Mouse (Mus musculus) layer of hippocampus, adult 18-20 months (tissue): ENCODE measurements at regions not wholly inside any gene's neighbourhood (a gene's known extent, or its start where the extent isn't known, plus 50 kb on each side); places are given as distances from the start of the nearest gene placed in this dataset.

Source experiments
- DNase-seq, 2 experiments: peaks; one replicate each; pipeline ENCODE4 v3.0.0; 2022; ENCODE audit warnings: low spot score in 2 of 2

DNA sequence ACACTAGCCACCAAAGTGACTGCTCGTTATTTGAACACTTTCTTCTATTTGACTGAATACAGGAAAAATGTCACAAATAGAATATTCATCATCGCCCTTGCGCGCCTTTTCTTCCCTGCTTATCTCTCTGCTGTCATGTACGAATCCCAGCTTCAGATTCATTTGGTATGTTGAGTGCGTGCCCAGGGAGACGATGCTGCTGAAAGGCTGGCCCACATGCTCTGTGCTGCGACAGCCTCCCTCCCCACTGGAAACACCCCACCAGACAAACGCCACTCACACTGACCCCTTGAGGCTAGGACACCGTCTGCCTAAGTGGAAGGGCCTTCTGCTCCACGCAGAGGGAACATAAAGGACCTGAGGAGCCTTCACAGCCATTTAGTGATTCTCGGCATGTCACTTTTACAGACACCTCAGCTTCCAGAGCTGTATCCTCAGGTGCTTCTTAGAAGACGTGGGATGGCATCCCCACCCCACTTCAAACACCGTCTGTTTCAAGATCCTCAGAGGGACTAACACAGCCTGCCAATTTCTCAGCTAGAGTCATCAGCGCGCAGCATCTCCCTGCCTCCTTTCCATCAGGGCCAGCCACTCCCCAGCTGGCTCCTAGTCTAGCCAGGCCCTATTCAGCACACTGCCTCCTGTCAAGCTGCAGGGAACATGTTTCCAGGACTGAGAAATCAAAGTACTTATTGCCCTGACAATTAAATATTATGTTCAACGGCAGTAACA is 396.6 kb downstream of the Bcor start:
- DNase-seq: peak; percentile 28 to 42

DNA sequence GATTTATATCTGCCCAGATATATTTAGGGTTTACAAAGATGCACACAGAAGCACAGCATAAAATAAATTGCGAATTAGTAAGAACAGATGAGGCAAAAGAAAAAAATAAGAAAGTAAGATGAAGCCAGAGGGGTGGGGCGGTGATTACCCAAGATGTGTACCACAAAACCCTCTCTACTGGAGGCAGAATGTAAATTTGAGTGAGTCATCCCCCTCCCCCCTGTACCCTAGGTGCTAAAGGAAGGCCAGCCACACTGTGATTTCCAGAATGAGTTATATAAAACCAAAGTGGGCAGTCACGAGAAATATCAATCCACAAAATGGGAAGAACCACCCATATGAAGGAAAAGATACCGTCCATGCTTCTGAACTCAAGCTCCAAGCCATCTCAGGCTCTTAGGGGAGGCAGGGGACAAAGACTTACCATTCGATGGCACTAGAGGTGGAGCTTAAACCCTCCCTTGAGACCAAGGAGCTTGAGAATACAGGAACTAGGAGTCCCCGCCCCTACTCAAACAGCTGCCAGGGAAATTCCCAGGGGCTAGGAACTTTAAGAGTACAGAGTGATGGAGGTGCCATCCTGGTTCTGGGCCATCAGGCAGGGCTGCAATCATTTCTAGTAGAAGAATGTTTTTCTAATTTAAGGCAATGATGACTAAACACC is 383.8 kb downstream of the Bcor start:
- no peak for DNase-seq

DNA sequence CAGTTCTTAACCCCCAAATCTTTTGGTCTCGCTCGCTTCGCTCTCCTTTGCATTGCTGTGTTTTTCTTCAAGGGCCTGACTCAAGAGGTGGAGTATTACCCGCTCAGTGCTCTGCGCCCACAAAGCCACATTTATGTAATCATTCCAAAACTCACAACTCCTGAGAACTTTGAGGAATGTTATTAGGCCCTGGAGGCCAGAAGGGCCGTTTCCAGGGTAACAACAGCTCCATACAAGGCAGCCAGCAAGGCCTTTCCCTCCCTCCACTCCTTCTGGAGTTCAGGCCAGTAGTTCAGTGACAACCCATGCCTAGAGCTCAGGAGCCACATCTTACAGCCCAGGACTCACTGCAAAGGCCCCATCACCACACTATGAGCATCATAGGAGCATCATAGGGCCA is 365.1 kb downstream of the Bcor start:
- no peak for DNase-seq

DNA sequence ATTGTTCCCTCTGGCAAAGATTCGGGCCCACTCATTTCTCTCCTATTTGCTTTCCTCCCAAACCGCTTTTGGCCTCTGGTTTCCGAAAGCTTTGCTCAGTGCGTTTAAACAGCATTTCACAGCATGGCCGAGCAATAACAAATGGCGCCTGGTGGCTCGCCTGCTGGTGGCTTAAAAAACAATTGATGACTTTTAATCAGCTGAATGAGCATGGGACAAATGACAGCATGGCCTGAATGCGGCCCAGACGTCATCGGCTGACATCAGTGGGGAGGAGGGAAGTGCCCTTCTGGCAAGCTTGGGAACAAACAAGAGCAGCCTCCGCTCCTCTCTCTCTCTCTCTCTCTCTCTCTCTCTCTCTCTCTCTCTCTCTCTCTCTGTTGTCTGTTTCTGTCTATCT is 362.3 kb downstream of the Bcor start:
- DNase-seq: peak; percentile 32 to 69

DNA sequence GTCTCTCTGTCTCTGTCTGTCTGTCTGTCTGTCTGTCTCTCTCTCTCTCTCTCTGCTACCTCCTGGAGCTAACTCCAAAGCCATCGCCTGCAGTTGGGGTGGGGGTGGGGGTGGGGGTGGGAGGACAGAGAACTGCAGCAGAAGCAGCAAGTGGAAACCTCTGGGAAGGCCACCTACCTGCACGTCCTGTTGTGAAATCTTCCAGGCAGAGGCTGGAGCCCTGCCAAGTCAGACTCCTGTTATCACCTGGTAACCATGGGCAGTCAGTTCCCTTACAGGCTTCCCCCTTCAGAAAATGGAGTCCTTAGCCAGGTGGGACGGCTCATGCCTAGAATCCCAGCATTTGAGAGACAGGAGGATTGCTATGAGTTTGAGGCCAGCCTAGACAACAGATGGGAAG is 361.8 kb downstream of the Bcor start:
- no peak for DNase-seq

DNA sequence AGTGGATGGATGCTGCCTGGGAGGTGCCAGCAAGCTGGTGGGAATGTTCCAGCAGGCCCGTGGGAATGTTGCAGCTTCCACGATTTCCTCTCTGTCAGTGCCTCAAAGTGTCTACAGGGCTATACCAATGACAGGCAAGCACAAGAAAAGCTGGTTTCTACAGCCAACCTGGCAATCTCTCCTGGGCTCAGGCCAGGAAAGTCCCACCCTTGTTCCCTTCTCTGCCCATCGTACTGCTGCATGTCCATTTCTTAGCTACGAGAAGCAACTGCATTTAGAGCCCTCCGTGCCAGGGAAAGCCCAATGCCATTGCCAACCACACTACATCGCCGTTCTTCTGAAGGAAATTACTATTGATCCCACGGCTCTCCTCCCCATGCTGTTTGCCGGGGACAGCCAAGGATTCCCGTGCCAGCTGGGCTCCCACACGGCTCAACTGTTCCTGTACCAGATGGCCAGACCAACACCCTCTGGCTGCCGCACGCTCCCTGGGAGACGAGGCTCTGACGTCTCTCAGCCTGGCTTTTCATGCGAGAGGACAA is 359.7 kb downstream of the Bcor start:
- DNase-seq: peak; percentile 50 to 77

DNA sequence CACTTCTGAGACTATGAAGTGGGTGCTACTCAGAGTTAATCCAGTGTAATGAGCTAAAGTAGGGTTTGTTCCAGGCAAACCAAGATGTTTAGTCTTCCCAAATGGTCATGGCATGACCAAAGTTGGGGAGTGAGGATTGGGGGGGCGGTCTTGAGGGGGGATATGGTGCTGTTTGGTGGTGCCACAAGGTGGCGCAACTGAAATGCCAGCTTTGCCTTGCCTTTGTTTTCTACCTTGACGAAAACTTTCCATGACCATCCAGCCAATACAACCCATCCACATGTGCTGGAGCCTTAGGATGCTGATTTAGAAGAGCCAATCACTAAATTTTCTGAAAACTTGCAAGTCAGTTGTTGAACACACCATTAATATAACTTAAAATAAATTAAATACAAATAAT is 358.9 kb downstream of the Bcor start:
- no peak for DNase-seq

DNA sequence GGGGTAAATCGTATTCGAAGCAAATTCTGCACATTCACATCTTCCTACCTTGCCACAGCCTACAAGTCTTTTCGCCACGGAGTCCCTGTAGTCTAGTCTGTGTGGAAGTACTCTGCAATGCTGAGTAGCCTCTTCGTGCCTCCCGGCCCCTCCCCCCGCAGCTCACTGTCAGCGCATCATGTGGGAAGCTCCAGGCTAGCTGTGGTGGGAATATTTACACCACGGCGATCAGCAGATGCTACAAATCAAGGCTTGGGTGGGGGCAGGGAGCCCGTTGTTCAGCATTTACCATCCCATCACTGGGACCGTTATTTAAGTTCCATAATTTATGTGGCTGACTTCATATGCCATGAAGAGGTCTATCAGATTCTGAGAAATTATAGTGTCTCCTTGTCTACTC is 358.5 kb downstream of the Bcor start:
- DNase-seq: no peak

DNA sequence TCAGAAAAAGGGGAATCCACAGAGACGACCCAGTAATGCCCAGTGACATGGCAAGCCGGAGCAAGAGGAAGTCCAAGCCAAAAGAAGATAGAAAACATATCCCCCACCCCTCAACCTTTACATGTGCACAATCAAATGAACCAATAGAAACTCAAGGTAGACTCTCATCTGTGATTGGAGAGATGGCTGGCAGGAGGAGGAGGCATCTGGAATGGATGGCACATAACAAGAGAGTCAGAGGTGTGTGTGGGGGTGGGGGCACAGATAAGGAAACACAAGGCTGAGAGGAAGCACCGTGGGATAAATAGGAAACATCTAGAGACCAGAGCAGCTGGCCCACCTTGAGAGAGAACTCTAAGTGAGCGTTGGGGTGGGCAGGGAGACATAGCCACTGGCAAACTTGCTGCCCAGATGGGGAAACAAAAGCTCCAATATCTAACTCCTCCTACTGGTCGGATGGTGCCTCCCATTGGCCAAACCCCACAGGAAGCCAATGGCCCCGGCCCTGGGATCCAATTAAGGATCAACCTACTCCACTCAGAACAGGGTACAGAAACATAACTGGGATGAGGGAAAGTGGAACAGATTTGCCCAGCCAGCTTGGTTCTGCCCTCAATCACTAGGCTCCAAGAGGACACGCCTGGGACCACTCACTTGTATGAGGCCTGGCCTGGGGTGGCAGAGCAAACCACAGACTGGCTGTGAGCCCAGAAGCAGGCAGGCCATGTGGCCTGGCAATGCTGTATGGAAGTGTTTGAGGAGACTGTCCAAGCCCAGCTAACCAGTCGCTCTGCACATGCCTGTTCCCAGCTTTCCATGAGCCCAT is 357.9 kb downstream of the Bcor start:
- DNase-seq: no peak

DNA sequence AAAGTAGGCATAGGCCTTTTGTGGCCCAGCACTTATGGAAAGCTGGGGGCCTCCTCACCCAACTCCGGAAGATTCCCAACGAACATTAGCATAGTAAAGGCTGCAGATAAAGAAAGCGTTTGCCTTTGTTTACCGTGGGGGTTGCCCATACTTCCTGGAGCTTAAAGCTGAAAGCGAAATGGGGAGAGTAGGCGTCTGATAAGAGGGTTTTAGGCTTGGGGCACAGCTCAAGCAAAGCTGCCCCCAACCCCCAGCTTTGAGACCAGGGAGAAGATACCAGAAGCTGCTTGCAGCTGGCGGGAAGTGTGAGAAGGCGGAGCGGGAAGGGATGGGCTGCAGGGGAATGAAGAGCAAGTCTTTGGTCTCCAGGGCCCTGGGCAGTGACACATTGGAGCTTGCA is 356.9 kb downstream of the Bcor start:
- DNase-seq: no peak

DNA sequence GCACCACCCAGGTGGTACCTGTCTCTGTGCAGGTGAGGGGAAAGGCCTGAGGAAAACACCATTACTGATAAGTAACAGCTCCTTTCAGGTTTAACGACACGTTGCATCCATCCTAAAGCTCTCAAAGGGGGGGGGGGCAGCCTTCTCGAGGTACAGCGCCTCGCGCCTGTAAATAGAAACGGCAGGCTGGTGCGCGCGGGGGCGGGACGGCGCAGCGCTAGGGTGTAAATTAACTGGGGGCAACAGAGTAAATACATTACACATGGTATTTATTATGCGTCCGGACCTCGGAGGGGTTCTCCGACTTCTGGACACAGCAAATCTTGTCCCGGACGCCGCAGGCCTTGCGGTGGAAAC is 353.3 kb downstream of the Bcor start:
- DNase-seq: no peak

DNA sequence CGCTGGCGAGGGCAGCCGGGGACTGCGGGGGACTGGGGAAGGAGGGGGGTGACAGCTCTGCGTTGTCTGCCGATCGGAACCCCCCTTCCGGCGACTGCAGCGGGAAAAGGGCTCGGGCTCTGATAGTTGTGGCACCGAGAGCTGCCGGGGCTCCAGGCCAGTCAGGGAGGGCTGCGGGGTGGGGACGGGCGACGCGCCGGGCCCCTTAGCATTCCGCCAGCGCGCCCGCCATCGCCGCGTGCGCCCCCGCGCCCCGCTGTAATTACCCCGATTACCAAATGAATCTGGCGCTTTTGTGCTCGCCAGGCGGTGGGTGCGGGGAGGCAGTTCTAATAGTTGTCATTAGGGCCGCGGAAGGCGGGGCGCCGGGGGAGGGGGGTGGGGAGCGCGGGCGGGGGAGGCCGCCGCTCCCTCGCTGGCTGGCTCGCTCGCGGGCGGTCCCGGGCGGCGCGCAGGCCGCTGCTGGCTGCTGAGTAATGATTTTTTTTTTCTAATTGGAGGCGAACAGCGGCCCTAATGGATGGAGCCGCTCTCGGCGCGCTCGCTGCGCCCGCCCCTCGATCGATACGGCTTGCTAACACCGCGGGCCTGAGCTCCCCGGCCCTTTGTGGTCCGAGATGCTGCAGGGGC is 352.8 kb downstream of the Bcor start:
- peak in 1 of 2 experiments; percentile 62 for DNase-seq

DNA sequence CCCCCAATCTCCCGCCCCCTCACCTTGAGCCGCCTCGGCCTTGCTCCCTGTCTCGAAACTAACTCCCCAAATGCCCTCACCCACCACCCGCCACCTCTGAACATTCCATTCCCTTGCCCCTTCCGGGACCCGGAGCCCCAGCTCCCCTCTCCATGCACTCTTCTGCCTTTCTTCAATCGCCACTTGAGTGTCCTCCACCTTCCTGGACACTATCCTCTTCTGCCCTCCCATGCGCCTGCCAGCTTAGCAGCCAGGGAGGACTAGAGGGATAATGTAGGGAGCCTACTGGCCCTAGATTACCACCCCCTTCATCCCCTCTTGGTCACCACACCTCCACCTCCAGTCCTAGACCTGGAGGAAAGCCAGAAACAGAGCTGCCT is 352.3 kb downstream of the Bcor start:
- no peak for DNase-seq

DNA sequence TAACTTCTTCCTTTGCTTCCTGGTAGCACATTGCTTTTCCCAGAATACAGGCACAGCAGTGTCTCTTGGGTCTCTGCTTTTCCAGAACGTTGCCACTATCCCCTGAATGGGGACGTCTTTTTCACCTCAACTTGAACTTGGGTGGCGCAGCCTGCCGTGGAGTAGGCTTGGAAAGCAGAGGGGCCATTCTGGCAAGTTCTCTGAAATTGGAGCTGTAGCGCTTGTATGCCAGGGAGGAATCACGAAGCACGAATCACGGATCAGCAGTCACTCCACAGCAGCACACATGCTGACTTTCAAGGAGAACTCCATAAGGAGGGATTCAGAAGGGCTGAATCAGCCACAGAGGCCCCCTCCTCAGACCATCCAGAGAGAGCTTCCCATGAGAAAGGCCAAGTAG is 351.2 kb downstream of the Bcor start:
- no peak for DNase-seq

DNA sequence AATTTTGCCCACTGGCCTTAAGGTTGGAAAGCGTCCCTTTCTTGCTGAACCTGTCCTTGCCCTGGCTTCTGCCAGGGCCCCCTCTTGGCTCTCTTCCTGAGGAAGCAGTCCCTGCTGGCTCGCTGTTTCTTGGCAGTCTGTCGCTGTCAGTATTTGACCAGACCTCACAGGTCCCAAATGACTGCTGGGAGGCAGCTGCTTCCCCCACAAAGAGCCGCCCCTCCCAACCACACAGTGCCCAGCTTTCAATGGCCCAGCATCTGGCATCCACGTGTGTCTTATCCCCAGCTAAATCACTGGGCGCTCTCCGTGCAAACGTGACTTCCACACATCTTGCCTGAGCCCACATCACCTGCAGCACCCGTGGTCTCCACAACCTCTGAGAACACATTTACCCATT is 345.3 kb downstream of the Bcor start:
- DNase-seq: no peak

DNA sequence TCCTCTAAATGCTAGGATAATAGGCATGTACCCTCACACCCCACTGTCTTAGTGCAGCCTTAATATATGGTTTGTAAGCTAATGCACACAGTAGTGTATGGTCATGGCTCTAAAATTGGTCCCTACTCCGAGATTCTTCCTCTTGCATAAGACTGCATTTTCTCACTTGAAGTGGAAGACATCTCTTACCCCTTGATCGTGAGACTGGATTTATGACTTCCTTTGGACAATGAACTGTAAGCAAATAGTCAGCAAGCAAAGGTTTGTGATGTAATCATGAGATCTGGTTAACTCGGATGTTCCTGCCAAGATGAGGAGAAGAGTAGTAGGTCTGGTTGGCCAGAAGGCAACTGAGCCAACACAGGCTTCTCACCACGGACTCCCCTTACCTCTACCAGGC is 344.3 kb downstream of the Bcor start:
- DNase-seq: no peak

DNA sequence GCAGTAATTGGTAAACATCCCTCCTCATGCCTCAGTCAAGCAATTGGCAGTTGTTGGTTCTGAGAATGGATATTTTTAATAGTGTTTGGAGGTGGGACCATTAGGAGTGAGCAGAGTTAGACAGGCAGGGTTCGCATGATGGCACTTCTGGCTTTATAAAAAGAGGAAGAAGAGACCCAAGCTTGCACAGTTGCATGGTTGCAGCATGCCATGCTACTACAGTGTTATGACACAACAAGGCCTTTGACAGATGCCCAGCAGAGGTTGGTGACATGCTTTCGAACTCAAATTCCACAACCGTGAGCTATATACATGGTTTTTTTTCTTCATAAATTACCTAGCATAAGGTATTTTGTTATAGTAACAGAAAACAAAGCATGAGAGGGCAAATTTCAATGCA is 341.5 kb downstream of the Bcor start:
- no peak for DNase-seq

DNA sequence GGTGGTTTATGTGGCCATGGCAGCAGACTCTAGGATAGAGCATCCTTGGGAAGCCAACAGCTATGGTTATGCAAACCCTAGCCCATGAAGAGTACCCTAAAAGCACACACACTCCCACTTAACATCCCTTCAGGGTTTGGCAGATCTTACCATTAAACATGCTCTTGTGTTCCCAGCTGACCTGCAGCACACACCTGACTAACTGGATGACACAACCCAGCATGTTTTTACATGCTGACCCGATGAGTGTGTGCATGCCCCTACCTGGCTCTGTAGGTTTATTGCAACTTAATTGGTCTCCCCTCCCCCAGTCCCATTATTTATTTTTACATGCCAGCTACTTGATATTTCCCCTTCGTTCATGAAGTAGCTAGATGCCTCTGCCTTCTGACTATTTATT is 339.0 kb downstream of the Bcor start:
- DNase-seq: no peak

DNA sequence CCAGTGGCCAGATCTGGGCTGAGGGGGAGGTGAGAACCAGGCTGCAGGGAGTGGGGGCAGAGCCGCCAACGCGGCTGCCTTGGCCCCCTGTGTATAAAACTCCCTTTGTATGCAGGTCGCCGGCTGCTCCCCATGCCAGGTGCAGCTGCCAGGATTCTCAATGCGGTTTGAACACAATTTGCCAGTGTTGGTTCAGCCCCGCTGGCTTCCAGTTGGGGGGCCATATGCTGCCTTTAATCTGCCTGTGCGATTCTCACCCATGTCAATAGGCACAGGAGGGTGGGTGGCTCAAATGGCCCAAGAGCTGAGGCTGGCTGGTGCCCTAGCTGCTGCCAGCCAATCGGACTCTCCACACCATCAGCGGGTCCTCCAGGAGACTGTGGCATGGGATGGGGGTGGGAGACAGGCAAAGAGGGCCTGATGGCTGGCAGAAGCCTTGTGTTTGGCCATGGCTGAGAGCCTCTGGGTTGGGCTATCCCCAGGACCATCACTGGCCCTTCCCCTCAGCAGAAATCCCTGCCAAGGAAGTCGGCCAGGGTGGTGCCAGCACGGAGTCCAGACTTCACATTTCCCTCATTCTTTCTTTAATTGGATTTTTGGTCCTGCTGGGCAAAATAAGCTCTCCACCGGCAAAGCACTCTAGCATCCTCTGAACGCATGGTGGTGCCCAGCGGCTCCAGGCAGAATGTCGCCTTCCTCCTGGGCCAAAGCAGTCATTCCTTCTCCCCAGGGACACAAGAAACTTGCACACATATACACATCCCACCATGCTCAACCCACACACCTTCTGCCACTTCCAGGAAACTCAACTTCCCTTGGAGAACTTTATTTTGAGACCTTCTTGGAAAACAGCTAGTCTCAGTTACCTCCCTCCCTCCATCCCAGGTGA is 338.0 kb downstream of the Bcor start:
- peak in 1 of 2 experiments; percentile 37 for DNase-seq

DNA sequence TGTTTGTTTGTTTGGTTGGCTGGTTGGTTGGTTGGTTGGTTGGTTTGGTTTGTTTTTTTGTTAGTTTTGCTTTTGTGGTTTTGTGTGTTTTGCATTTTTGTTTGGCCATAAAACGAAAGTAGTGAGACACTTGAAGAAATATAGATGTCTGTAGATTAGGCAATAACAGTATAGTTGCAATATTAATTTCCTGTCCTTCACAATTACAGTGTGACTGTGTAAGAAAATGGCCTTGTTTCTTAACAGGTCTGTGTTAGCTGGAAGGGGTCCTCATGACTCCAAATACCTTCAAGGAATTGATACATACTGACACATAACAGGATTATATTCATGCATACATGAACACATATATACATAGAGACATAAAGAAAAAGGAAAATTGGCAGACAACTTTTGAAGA is 334.2 kb downstream of the Bcor start:
- no peak for DNase-seq
